Mouse (Mus musculus) retina, postnatal 1 day (tissue): ENCODE data around the gene Rxra.

Source experiments
- DNase-seq: peaks from one replicate; pipeline ENCODE4 v3.0.0-alpha.2; 2012

Gene Rxra

DNA sequence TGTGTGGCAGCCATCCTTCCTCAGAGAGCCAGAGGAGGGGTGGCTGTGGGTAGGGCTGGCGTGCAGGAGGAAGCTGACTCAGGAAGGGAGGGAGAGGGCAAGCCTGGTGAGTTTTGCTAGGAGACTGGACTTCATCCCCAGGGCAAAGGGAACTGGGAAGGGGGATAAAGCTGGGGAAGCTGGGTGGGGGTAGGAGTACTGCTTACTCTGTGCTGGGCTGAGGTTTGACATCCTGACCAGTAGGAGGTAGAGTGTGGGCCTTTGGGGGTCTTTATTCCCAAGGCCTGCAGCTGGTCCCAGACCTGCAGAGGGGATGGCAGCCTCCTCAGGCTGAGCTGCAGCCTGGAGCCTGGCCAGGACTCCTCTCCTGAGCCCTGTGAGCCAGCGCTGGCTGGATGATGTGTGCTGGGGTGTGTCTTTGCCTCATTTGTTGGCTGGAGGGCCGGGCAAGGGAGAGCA, 4.6 kb upstream of the Rxra start:
- peak; percentile 61 for DNase-seq

DNA sequence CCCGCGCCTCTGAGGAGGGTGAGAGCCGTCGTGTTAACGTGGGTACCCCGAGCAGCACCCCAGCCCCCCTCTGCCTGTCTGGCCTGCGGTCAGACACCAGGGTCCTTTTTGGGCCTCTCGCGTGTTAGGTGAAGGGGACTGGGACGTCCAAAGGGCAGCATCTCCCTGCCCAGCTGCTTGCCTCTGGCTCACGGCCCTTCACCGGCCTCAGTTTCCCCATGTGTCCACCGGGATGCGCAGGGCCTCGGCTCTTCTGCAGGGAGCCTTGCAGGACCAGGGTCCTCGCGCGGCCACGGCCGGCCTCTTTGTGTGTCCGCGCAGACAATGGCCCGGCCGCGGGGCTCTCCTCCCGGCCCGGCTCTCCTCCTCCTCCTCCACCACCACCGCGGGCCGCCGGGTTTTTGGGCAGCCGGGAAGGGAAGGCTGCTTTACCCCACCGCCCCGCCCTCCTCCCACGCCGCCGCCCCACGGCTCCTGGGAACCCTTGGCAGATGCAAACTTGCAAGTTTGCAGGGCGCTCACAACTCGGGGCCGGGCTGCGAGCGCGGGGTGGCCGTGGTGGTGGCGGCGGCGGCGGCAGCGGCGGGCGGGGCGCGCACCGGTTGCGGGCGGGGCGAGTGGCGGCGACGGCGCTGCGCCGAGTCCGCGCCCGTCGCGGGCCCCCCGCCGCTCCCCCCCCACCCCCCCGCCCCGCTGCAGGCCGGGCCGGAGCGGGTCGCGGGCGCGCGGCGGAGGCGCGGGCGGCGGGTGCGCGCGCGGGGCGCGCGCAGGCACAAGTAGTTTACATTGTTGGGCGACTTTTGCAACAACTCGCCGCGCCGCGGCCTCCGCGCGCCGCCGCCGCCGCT, 462 bp downstream of the Rxra start:
- DNase-seq: peak; percentile 80

DNA sequence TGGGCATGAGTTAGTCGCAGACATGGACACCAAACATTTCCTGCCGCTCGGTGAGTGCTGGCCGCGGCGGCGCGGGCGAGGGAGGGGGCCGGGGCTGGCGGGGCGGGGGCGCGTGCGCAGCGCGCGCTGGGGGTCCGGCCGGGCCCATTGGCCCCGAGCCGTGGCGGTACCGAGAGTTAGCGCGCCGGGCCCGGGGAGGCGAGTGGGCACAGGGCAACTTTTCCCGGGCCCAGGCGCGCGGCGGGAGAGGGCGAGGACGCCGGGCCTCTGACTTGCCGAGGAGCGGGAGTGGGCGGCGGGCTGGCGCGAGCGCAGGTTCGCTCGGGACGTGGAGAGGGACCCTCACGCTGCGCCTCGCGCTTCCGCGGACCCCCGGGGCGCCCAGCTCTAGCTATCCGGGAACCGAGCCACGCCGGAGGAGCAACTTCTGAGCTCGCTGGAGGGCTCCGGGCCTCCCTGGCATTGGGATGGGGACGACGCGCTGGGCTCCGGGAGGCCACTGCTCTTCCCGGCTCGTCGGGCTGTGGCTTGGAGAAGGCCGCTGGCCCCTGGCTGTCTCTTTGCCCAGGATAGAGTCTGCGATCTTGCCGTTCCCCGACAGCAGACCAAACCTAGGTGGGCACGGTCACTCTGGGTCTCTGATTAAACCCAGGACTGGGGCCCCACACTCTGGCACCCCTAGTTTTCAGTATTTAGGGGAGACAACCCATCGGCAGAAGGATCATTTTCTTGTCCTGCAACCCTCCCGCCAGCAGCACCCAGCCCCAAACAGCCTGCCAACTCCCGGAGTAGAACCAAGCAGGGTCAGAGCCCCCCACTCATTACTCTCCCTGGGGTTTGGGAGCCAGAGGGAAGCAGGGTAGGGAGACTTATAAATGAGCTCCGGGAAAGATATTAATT, 1.4 kb downstream of the Rxra start:
- DNase-seq: peak; percentile 65

GRCm38 (mm10) chr2:27678331-27678730, 2.1 kb downstream of the Rxra start:
- DNase-seq: no peak

DNA sequence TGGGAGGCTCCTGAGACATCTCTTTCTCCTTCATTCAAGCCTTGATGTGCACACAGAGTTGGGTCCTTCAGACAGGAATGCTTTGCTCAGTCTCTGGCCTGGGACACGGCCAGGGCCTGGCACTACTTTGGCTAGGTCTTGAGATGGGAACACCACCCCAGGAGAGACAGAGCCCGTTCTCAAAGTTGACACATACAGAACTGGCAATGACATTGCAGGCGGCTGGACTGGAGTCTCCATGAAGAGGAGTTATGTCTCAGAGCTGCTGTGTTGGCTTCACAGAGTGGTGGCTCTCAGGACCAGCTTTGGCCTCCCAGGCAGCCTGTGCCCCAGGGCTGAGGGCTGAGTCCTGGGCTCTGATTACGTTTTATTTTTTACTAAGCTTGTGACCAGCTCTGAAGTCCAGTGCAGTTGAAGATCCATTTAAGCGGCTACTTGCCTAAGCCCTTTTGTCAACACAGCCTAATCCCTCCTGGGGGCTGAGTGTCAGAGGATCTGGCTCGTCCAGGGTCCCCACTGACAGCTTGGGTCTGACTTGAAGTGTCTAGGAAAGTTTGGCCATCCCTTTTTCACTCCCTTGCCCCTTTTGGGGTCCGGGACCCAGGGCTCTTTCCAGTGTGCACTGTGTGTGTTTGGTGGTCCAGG, 2.7 kb downstream of the Rxra start:
- DNase-seq: peak; percentile 61

GRCm38 (mm10) chr2:27679621-27680025, 3.4 kb downstream of the Rxra start:
- DNase-seq: no peak

DNA sequence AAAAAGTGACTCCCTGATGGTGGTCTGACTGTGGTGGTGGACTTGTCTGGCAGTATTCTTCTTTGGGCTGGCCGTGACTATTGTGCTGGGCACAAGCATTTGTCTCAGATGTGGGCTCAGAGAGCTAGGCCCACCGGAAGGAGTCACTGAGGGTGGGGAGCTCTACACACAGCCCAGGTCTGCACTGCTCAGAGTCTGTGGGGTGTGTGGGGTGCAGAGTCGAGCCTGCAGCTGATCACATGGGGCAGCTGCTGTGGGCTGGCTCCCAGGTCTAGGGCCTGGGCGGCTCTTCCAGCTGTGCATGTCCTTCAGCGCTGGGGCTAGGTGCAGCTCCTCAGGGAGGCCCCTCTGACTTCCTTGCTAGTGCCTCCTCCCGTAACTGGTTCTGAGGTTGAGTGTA, 3.8 kb downstream of the Rxra start:
- no peak for DNase-seq

DNA sequence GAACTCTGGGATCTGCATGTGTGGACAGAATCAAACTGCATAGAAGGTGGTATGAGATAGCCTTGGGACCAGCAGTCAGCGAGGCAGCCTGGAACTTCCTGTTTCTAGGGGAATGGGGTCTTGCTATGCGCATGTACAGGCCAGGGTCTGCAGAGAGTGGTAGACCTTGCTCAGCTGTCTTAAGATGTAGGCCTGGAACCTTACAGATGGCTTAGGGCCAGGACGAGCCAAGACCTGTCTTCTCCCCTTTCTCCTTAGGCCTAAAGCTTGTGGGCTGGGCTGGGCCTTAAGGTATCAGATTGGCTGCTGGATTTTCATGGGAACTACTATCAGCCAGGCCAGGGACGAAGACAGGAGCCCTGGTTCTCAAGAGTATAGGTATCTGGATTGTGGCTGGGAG, 4.4 kb downstream of the Rxra start:
- DNase-seq: no peak

DNA sequence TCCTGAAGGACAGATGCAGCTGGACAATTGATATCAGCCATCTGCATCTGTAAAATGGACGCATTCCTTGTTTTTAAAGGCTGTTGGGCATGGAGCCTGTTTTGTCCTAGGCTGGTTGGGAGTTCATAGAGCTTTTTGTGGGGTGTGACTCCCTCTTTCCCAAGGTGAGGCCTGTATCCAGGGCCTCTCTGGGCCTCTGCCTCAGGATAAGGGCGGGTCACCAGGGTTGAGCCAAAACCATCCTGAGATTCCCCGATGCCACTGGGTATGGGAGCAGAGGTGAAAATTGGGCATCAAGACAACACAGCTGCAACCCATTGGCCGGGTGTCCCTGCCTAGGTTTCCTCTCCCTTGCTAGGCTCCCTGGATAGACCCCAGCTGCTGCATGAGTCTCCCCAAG, 5.2 kb downstream of the Rxra start:
- DNase-seq: no peak

GRCm38 (mm10) chr2:27682096-27682495, 5.9 kb downstream of the Rxra start:
- DNase-seq: no peak

GRCm38 (mm10) chr2:27684017-27684657, 7.9 kb downstream of the Rxra start:
- DNase-seq: peak; percentile 49

DNA sequence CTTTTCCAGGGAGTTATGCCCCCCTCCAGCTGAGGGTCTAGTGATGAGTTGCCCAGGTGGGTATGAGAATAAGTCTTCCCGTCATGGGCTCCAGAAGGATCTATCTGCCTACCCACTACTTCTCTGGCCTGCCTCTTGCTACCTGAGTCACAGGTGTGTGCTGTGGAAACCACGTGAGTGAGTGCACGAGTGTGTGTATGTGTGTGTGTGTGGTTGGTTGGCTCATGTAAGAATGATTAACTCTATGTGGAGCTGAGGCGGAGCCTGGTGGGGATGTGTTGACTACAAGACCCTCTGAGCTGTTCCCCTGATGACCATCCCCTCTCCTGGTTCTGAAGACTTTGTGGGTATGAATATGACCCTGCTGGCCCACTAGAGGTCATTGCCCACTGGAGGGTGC, 9.7 kb downstream of the Rxra start:
- DNase-seq: no peak

DNA sequence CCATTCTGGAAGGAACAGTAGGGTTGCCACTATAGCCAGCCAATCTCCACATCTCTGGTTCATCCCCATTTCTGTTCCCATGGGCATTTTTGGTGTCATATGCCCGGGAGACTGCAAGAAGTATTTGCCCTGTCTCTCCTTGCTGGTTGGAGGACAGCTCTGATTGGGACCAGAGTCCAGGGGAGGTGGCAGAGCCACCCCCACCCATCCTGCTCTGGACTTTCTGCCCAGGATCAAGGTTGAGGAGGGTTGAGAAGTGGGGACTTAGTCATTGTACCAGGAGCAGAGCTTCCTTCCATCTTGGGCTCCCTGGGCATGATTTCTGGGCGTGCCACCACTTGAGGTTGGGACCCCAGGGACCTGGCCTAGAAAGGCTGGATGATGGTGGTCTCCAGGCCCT, 10.1 kb downstream of the Rxra start:
- no peak for DNase-seq

DNA sequence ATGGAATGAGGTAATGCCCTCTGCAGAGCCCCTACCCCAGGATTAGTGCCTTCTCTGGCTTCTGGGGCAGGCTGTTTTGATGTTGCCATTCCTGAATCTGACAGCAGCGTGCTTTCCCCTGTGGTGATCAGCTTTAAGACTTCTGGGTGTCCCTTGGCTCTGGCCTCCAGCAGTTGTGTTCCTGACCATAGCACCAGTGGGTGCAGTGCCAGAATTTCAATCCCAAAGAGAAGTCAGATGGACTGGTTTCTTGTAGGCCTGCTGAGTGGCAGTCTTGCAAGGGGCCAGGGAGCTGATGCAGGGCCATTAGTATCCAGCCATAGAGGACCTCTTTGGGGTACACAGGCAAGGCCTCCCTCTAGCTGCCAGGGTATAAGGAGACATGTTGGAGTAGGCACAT, 10.8 kb downstream of the Rxra start:
- no peak for DNase-seq

DNA sequence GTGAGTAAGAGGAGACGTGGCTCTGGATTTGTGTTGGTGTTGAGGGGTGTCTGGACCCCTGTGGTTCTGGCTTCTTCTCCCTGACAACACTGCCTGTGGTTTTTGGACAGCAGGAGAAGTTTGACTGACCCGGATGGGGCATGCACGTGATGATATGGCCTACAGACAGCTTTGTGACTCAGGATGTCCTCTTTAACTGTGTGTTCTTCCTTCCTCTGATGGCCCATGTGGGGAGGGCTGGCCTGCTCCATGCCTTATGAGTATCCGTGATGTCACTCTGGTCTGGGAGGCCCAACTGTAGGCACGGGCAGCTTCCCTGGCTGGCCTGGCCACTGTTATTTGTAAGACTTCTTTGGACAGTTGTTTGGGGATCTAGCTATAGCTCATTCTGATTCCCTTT, 11.7 kb downstream of the Rxra start:
- no peak for DNase-seq

DNA sequence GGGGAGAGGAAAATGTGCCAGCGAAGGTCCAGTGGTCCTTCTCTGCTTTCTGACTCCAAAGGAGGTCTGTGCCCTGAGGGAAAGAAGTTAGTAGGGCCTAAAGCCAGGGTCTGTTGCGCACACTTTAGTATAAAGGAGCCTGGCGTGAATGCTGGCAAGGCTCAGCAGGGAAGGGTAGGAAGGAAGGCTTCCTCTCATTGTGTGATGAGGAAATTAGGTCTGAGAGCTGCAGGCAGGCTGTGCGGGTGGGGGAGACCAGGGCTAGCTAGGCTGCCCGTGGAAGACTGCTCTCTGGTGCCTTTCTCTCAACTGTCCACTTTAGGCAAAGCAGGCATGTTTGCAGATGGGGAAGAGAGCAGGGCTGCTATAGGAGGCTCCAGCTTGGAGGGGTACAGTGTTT, 14.5 kb downstream of the Rxra start:
- DNase-seq: no peak

GRCm38 (mm10) chr2:27691139-27691720, 15.0 kb downstream of the Rxra start:
- DNase-seq: no peak

DNA sequence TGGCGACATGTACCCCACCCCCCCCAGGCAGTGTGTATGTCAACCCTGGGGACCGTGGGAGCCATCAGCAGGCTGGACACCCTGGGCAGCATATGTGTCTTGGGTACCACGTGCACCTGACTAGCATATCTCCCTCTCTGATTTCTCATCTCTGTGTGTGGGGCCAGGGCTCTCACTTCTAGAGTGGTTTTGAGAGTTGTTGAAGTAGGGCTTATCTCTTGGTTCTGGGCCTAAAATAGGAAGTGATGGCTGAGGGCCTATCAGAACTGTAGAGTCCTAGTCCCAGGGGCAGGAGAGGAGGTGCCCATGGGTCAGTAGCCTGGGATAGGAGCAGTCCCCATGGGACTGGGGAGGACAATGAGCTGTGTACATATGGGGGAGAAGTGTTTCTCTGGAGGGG, 16.4 kb downstream of the Rxra start:
- no peak for DNase-seq

GRCm38 (mm10) chr2:27693684-27694083, 17.4 kb downstream of the Rxra start:
- DNase-seq: no peak

DNA sequence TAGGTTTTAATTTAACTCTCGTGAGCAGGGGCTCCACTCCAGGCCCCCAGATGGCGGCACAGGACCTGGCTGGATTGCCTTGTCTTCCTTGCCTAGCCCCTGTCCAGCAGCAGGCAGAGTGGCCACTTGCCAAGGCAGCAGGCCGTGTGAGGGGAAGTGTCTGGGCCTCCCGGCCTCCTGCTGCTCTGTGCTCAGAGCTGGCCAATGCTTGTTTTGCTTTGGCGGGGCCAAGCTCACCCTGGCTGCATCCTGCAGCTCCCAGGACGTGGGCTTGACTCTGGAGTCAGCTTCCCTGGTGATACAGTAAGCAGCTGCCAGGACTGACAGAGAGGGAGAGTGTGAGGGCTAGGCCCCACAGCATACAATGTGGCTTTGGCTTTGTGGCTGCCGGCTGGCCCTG, 23.3 kb downstream of the Rxra start:
- peak; percentile 87 for DNase-seq

GRCm38 (mm10) chr2:27702283-27702682, 26.0 kb downstream of the Rxra start:
- no peak for DNase-seq

DNA sequence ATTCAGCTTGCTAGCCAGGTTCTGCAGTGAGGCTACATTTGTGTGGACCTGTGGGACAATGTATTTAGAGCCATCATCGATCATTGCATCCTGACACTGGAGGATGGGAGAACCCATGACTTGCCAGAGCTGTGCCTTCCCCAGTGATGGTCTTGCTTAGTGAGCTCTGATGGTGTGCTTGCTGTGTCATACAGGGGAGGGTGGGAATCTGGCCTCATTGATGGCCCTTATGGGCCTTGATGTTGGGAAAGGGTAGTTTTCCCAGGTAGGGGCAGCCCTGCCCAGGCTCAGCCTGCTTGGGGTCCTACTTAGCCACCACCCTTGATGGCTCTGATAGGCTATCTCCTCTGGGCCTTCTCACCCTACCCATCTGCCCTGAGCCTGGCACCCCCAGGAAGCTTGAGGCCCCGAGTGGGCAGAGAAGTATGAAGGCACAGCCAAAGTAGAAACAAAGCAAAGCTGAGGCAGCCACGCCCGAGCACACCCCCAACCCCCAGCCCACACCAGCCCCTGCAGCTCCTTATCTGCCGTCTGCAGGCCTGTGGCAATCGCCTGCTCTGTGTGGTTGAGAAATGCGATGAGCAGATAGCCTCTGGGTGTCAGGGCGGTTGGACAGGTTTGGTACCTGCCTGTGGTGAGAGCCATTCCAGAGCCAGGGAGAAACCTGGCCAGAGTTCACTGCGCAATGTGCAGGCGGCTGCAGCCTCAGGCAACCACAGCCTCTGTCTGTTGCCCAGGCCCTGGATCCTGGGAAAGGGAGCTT, 26.8 kb downstream of the Rxra start:
- DNase-seq: no peak
